Mouse (Mus musculus) heart, postnatal 10 days (tissue): ENCODE data around the gene Wdr59. TPM values are rescaled to one million over a fixed set of nuclear protein-coding genes. Genes with fewer than 3 reads are reported as not detected.

ENCODE experiments used
- DNase-seq, 2 experiments: peaks; one replicate each; pipeline ENCODE4 v3.0.0; 2021
- intact Hi-C: fragments of 180-260 bp; cut with DNase I; formaldehyde crosslinking; loops from one replicate; pipeline ENCODE4 v1.15.1; 2025
- total RNA-seq, 2 experiments: library from RNA; stranded (reverse); gene quantifications; 2 replicates each; pipeline ENCODE4 v1.2.3; 2021

Gene Wdr59
- total RNA-seq, 2 experiments from 2014 or later = 10.0 to 10.2 TPM

DNA sequence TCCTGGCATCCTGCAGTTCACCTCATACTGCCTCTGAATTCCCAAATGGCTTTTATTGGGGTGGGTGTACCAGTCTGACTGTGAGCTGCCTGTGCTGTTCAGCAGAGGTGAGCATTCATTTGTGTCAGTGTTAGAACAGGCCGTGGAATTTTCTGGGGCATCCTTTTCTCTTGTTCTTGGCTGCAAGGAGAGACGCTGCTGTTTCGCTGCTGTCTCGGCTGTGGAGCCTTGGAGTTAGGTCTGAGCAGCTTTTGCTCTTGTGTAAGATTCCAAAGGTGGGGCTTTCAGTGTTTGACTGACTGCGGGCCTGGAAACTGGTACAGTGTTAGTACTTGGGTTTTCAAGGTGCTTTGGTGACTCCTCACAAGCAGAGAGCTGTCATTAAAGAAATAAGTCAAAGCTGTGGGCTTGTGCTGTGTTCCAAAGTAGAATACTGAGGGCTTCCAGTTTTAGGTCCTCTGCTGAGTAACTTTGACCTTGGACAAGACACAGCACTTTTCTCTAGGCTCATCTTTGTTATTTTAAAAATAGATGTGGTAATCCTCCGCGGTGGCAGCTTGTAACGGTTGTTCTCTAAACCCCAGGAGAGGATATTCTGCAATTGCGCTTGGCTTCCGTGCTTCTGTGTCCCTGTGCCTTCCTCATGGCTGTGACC, 17.7 kb upstream of the Wdr59 start:
- DNase-seq = peak; percentile 34 to 36
- intact Hi-C loops = loop anchor here (10.0 kb wide), 1 partner anchor 285 kb away; no protein-coding TSS in a partner anchor

DNA sequence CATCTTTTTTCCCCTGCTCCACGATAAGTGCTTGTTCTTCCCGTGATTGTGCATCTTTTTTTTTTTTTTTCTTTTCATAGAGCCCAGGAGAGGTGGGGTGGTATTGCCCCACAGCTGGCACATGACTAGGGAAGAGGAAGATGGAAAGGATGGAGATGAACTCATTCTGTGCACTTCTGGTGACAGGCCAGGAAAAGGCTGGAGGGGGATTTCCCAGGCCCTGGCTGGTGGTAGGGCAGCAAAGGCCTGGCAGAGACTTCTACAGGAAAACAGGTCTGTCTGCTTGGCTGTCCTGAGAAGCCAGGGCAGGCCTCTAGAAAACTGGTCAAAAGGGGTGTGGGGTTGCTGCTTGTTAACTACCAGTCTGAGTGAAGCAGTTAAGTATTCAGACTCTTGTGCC, 16.3 kb upstream of the Wdr59 start:
- intact Hi-C loops = loop anchor here (1.0 to 10.0 kb wide), 2 partner anchors 8 to 287 kb away; no protein-coding TSS in a partner anchor
- peak; percentile 53 for DNase-seq

DNA sequence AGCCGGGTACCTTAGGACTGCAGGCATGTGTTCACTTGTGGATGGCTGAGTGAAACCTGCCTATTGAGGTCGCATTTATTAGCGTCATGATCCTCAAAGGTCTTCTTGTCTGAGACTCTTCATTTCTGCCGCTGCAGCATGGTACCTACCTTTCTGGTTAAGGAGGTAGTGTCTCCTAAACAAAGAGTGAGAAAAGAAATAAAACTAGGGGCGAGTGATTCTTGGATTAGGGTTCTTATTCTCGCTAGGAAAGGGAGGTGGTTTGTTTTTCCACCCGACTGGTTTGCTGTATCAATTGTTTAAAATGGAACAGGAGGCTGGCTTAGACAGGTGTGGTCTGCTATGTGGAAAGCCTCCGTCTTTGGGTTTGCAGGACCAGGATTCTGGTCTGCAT, 15.9 kb upstream of the Wdr59 start:
- no peak for DNase-seq
- intact Hi-C loops = loop anchor here (1.0 to 10.0 kb wide), 3 partner anchors 9 to 287 kb away; no protein-coding TSS in a partner anchor

DNA sequence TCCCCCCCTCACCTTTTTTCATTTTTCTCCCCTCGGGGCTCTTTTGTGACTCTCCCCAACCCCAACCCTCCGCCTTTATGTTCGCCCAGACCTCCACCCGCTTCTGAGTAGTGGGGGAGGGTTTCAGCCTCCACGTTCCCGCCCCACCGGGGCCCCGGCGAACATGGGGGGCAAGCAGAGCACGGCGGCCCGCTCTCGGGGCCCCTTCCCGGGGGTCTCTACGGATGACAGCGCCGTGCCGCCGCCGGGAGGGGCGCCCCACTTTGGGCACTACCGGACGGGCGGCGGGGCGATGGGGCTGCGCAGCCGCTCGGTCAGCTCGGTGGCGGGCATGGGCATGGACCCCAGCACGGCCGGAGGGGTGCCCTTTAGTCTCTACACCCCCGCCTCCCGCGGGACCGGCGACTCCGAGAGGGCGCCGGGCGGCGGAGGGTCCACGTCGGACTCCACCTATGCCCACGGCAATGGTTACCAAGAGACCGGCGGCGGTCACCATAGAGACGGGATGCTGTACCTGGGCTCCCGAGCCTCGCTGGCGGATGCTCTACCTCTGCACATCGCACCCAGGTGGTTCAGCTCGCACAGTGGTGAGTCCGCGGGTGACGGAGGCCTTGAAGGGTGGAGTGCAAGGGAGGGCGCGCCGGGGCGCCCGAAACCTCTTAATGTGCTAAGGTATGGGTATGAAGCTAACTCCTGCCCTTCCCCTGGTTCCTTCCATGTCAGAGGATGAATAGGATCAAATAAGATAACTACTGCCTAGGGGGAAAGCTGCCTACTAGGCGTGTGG, 15.3 kb upstream of the Wdr59 start:
- intact Hi-C loops = loop anchor here (1.0 to 10.0 kb wide), 3 partner anchors 14 to 288 kb away; no protein-coding TSS in a partner anchor
- DNase-seq = peak; percentile 51 to 60

DNA sequence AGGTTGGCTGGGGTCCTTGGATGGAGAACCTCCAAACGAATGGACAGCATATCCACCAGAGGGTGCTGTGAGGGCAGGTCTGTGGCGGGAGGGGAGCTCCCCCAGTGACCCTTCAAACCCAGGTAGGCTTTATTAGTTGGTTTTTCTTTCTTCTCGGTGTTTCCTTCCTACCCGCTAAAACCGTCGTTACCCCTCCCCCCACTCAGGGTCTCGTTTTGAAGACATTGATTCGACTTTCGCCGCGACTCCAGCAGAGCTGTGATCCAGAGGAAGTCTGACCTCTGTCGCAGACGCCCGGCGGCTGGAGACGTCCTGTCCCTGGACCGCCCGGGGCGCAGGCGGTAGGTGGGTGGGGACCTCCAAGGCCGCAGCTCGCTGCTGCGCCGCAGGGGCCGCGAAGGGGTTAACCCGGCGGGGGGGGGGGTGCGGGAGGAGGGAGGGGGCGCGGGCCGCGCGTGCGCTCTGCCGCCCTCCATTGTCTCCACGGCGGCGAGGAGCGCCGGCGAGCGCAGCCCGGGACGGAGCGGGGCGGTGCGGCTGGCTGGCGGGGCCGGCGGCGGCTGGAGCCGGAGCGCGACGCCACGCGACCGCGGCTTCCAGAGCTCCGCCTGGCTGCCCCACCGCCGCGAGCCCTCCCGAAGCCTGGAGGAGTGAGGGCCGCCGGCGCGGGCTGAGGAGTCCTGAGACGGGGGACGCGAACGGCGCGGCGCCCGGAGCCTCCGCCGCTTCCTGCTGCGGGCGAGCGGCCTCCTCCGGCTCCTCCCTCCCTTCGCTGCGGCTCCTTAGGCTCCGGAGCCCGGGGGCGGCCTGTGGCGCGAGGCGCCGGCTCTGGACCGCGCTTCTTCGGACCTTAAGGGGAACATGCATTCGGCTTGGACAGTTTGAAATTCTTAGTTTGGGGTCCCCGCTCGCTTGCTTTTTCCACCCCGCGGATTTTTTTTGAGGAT, 14.4 kb upstream of the Wdr59 start, which contains the start of gene Znrf1:
Znrf1 (plus strand) TSS at position 67 of the 947 bp plus-strand sequence.
- peak; percentile 86 to 89 for DNase-seq
- intact Hi-C loops = loop anchor here (1.0 to 10.0 kb wide), 3 partner anchors 14 to 288 kb away; no protein-coding TSS in a partner anchor

DNA sequence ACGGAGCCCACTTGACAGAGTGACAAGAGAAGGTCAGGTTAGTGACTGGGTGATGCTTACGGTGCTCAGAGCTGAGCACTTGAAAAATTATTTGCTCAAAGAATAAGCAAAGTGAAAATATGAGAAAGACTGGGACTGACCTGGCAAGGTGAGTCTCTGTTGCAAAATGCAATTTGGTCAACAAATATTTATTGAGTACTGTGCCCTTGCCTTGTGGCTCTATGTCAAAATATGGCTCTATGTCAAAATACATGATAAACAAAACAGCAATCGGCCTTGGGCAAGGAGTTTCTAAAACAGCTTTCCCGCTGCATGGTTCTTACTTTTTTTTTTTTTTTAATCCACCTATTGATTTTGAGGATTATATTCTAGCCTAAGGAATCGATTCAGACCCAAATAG, 13.6 kb upstream of the Wdr59 start:
- intact Hi-C loops = loop anchor here (10.0 kb wide), 1 partner anchor 289 kb away; no protein-coding TSS in a partner anchor
- no peak for DNase-seq

DNA sequence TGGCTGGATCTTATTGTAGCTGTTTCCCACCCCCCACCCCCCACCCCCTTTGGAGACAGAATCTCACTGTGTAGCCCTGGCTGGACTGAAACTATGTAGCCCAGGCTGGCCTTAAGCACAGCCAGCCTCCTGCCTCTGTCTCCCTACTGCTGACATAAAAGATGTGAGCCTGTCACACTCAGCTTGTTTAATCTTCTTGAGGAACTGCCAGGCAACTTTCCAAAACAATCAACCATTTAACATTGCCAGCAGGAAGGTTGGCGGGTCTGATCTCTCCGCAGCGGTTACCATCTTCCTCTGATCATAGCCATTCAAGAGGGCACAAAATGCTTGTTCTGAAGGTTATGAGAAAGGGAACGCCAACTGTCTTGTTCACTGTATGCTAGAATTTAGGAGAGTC, 11.6 kb upstream of the Wdr59 start:
- no peak for DNase-seq
- intact Hi-C loops = loop anchor here (10.0 kb wide), 1 partner anchor 291 kb away; no protein-coding TSS in a partner anchor

DNA sequence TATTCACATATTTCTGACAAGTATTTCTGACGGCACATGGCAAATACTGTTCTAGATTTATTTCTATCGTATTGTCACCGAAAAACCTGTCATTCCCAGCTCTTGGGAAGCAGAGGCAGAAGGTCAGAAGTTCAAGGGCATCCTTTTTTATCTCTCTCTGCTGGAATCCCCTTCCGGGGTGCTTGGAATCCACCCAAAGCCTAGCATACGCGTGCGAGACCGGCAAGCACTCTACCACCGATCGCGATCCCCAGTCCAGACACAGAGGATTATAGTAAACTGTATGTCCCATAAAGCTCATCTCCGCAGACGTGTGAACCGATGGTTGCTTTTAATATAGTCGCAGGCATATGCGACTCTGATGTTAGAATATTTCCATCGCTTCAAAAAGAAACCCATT, 9.7 kb upstream of the Wdr59 start:
- no peak for DNase-seq
- intact Hi-C loops = loop anchor here (10.0 kb wide), 1 partner anchor 293 kb away; no protein-coding TSS in a partner anchor

DNA sequence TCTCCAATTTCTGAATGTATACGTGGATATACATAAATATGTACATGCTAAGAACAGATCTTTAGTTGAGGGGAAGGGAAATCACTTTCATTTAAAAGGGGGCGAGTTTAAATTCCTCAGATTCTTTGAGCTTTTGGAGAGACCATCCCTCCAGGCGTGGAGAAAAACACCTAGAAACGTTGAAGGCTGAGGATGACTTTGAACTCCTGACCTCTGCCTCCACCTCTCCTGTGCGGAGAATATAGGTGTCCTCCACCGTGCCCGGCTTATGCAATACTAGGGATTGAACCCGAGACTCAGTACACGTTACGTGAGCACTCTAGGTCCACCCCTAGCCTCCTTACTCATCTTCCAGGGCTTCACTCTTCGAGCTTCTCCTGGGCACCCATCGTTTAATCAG, 9.3 kb upstream of the Wdr59 start:
- no peak for DNase-seq
- intact Hi-C loops = loop anchor here (10.0 kb wide), 1 partner anchor 294 kb away; no protein-coding TSS in a partner anchor

DNA sequence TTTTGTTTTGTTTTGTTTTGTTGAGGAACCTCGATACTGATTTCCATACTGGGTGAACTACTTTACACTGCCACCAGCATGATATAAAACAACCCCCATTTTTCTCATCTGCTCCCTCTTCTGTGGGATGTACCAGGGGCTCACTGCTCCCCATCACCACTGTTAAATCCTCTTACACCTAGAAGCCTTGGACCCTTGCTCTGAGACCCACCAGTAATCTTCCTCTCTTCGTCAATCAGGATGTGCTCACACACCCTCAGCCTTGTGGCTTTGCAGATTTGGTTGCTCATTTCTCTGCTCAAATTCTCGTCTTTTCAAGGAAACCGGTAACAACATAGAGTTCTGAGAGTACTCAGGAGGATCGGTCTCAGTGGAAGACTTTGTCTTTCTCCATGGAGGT, 6.2 kb upstream of the Wdr59 start:
- intact Hi-C loops = no loop called here

DNA sequence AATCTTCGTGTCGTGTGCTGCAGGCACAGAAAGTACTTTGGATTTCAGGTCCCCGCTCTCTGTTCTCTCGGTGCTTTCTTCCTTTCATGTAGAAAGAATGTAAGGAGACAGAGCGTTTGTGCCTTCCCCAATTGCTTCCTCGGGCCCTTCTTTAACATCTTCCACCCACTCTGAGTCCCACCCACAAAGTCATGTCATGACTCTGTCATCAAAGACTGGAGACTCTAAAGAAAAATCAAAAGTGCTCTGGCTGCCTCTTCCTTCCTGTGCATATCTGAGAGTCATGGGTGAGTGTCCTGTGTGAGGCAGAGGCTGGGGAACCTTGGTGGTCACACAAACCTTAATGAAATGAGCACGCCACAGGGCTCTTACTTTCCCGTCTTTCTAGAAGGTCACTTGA, 5.3 kb upstream of the Wdr59 start:
- DNase-seq = no peak

More for the DNA sequence above, 6.2 kb upstream of the Wdr59 start:
- no peak for DNase-seq

DNA sequence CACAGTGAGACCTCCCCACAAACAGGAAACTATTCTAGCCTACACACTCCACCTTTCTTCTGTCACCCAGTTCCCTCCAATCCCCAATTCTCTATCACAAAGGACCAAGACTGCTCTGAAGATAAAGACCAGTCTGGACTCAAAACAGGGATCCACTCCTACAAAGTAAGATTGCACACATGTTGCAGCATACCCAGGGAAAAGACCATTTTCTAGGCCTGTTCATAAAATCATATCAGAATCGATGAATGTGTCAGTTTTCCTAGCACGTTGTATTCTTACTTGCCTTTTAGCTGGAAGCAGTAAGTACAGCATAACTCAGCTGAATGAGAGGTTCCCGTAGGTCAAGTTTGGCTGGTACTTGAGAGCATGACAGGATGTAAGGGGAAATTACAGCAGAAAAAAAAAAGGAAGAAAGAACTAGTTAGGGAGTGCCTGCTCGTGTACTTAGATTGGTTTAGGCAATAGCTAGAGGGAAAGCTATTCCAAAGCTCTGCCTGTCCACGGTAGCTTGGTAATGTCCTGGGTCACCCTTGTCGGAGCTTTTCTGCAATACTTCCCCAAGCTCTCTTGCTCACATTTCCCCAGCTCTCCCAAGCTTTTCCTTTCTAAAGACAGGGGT, 4.6 kb upstream of the Wdr59 start:
- intact Hi-C loops = no loop called here
- no peak for DNase-seq

More for the DNA sequence above, 5.3 kb upstream of the Wdr59 start:
- intact Hi-C loops = no loop called here

DNA sequence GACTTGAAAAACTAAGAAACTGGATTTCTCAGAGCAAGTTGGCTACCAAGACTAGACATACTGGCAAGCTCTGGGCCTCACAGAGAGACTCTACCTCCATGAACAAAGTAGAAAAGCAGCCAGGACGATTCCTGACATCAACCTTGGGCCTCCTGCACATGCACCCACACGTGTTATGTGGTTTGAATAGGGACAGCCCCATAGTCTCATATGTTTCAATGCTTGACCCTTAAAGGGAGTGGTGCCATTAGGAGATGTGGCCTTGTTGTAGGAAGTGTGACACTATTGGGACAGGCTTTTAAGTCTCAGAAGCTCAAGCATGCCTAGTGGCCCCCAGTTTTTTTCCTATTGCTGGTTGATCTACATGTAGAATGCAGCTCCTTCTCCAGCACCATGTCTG, 4.4 kb downstream of the Wdr59 start:
- intact Hi-C loops = no loop called here
- no peak for DNase-seq

DNA sequence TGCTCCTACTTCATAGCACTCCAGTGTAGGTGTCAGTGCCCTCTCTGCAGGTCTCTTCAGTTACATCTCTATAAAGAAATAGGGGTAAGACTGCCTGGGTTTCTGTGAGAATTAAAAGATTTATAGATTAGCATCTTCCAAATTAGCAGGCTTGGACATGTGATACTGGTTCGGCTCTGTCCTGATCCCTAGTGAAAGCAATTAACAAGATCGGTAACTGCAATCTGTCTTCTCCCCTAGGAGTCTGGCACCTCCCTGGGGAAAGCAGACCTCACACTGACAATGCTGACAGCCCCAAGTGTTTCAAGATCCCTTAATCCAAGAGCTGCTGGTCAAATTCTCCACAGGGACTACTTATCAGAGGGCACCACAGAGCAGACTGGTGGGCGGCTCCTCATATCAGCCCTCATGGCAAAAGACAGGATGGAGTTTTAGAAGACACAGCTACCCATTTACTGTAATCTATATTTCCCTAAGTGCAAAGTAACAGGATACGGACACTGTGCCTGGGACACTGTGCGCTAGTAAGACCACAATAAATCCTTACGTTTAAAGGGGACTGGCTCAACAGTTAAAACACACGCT, 5.3 kb downstream of the Wdr59 start:
- no peak for DNase-seq
- intact Hi-C loops = no loop called here

DNA sequence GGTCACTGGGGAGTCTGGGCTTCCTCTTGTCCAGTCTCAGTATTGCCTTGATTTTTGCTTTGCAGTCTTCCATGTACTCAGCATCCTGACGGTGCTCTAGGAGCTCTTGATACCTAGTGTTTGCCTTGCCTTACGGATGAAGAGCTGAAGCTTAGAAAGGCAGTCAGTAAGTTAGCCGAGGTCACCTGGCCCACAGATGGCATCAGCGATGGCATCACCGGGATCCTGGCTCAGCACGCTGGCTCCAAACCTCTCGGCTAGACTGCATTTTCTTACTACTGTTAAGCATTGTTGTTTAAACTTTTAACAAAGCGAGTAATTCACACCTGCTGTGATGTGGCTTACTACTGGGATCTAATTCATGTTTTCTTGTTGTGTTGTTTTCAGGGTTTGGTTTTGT, 8.4 kb downstream of the Wdr59 start:
- intact Hi-C loops = no loop called here
- DNase-seq = no peak

DNA sequence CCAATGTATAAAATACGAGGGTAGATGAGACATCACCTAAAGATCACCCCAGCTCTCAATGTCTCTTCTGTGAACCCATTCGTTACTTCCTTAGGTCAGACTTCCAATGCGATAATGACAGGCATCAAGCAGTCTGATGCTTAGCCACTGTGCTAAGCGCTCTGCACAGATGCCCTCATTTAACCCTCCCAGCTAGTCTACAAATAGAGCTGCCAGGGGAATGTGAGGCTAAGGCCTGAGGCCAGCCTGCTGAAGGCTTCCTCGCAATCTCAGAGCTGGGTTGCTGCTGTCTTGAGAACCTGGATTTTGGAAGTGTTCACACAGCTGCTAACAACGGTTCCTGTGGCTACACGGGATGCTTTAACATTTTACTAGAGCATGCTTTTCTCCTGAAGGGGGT, 9.0 kb downstream of the Wdr59 start:
- intact Hi-C loops = no loop called here
- DNase-seq = peak; percentile 42 to 46

DNA sequence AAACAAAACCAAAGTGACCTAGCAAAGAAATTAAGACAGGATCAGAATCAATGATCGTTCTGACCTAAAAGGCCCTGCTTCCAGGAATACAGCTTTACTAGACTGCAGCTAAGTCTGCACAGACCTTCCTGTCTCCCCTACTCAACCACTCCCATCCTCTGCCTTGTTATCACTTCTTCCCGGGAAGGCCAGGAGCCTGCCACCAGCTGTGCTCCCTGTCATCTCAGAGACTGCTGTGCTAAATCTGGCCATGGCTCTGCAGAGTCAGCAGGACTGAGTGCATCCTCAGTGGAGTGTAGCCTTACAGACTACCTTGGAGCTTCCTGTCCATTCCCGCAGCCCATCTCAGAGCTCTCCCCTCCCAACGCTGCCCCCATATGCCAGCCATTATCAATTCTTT, 11.5 kb downstream of the Wdr59 start:
- intact Hi-C loops = no loop called here

DNA sequence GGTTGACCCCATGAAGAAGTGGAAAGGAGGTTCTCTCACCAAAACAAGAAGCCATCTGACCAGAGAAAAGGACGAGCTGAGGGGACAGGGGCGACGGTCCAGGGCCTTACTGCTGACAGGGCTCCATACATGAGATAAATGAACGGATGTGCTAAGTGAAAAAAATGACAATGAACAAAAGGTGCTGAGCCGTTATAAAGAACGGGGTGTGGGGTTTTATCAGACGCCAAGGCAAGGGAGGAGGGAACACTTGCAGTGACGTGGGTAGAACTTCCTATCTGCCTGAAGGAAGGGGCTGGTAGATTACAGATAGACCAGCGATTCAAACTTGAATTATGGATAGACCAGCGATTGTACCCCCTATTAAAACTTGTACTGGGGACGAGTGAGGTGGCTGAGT, 12.6 kb downstream of the Wdr59 start:
- DNase-seq = peak in 1 of 2 experiments; percentile 23
- intact Hi-C loops = loop anchor here (2.0 kb wide), 1 partner anchor 14 kb away; no protein-coding TSS in a partner anchor

More for the DNA sequence above, 11.5 kb downstream of the Wdr59 start:
- DNase-seq = peak; percentile 51 to 58

DNA sequence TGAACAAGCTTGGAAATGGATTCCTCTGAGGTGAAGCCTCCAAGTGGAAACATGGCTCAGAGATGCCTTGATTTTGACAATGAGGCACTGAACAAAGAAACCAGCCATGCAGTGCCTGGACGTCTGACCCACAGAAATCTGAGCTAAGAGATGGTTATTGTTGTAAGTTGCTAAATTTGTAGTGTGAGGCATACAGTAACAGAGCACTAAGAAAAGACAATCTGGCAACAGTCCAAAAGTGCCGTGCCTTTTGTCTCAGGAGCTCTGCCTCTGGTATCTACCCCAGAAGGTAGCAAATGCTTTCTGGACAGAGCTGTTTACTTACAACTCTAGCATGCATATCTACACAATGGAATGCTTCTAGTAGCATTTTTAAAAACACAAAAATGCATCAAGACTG, 13.3 kb downstream of the Wdr59 start:
- intact Hi-C loops = loop anchor here (2.0 kb wide), 1 partner anchor 14 kb away; no protein-coding TSS in a partner anchor
- DNase-seq = peak in 1 of 2 experiments; percentile 36
